Mouse (Mus musculus) bone marrow macrophage, adult 2 months (primary cell): ENCODE results near the gene Terb2. TPM values are rescaled to one million over a fixed set of nuclear protein-coding genes. Genes with fewer than 3 reads are reported as not detected.

Experiments
- H3K27ac ChIP-seq: 2 replicates; pipeline ENCODE4 v1.5.1; 2012; ENCODE audit warnings: low read depth, low read length; ENCODE audit not compliant: insufficient read depth
- H3K4me1 ChIP-seq: 2 replicates; pipeline ENCODE4 v1.6.1; 2012; ENCODE audit warnings: low read length; ENCODE audit not compliant: control insufficient read depth, insufficient read depth
- H3K4me3 ChIP-seq: 2 replicates; pipeline ENCODE4 v1.5.1; 2012; ENCODE audit warnings: mild to moderate bottlenecking, low read length, moderate library complexity; ENCODE audit not compliant: insufficient read depth
- CTCF ChIP-seq: IDR thresholded peaks from 2 replicates; pipeline ENCODE4 v1.5.1; 2012; ENCODE audit warnings: low read depth, mild to moderate bottlenecking, low read length, moderate library complexity
- POLR2A ChIP-seq: IDR thresholded peaks from 2 replicates; pipeline ENCODE4 v1.6.1; 2012; ENCODE audit warnings: mild to moderate bottlenecking, low read depth, low read length, borderline replicate concordance
- polyA plus RNA-seq: library from polyadenylated mRNA; stranded (reverse); fragments of >200 nt; gene quantifications from 2 replicates; pipeline ENCODE4 v1.2.4, GENCODE M21; 2012; ENCODE audit not compliant: missing spikeins, insufficient read depth, insufficient read length

Terb2 gene
- polyA plus RNA-seq: not detected in 2 replicates

DNA sequence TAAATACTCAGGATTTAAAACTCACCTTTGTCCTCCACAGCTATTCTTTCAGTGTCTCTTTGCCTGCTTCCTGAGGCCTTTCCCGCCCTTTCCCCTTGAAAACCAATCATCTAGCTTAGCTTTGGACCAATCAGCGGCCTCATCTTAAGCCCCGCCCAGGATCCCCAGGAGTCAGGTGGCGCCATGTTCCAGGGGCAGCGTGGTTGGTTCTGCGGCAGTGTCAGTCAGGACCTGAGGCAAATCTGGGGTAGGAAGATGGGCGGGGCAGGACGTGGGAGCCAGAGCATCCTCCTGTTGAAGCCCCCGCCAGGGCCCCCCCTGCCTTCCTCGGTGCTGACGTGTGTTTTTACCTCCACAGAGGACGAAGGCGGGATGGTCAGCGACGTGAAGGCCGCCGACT lies at the start of gene Terb2, which contains the start of gene Patl2:
Gene Terb2, plus strand, starts transcription at position 167 of the 400 bp plus-strand sequence.
Gene Patl2, minus strand, starts transcription at position 84 of the 400 bp plus-strand sequence.
- Histone ChIP-seq H3K27ac (no peak within 1 kb of the TSS), H3K4me1 (peaks cover 16% of the 10 kb centered on the region), H3K4me3 (no peak within 1 kb of the TSS)
- TF ChIP-seq CTCF (no peak), POLR2A (no peak)

DNA sequence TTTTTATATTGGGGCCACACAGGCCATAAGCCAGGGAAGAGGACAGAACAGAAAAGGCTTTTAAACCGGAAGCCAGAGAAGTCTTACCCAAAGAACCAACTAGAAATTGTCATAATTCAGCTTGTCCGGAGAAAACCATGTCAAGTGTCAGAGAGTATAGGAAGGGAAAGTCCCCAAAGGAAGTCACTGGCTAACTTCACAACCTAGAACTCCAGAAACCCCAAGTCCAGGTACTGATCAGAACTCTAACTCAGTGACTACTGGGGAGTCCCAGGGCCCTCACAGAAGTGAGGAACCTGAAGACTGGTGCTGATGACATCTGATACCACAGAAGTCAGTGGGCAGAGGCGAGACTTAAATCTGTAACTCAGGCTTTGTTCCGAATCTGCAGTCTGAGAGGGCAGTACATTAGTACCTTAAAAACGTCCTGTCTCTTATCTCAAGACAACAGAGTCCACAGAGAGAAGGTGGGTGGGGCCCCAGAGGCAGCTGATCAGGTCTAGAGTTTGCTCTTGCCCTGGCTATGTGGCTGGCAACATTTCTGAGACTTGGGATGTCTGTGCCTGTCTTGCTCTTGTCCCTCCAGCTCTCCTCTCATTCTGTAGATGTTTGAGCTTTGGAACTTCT lies 48.1 kb upstream of the Terb2 start:
- no peak overlapping the region for H3K27ac ChIP-seq
- H3K4me3 ChIP-seq: no peak overlapping the region
- peaks cover 4% of the 10 kb centered on the region for H3K4me1 ChIP-seq
- TF ChIP-seq POLR2A: no peak

DNA sequence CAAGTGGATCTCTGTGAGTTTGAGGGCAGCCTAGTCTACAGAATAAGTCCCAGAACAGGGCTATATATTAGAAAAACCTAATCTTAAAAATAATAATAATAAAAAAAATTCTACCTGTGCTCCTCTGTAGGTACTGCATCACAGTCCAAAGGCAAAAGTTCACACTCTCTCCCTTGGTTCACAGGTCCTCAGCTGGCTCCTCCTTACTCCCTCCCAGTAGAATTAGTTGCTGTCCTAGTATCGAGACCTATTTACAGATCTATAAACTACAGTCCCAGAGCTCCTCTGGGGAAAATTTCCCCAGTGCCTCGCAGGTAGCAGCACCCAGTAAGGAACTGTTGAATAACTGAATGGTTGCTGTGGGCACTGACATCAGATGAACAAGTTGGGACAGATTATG lies 45.3 kb upstream of the Terb2 start:
- Histone ChIP-seq H3K4me1 (peaks cover 3% of the 10 kb centered on the region), H3K27ac (no peak overlapping the region), H3K4me3 (no peak overlapping the region)
- no peak for TF ChIP-seq POLR2A
- no peak for TF ChIP-seq CTCF

- TF ChIP-seq POLR2A (no peak), CTCF (no peak)
- H3K4me3 ChIP-seq: no peak overlapping the region
- H3K4me1 ChIP-seq: peaks cover 5% of the 10 kb centered on the region
- H3K27ac ChIP-seq: no peak overlapping the region
Measured at GRCm38 (mm10) chr2:122141332-122141967, 44.6 kb upstream of the Terb2 start.

GRCm38 (mm10) chr2:122143111-122143510 lies 43.0 kb upstream of the Terb2 start:
- TF ChIP-seq CTCF: no peak
- no peak for TF ChIP-seq POLR2A
- Histone ChIP-seq H3K4me3 (no peak overlapping the region), H3K4me1 (peaks cover 5% of the 10 kb centered on the region), H3K27ac (no peak overlapping the region)

GRCm38 (mm10) chr2:122145756-122146155 lies 40.3 kb upstream of the Terb2 start:
- Histone ChIP-seq H3K27ac (no peak overlapping the region), H3K4me3 (no peak overlapping the region)

DNA sequence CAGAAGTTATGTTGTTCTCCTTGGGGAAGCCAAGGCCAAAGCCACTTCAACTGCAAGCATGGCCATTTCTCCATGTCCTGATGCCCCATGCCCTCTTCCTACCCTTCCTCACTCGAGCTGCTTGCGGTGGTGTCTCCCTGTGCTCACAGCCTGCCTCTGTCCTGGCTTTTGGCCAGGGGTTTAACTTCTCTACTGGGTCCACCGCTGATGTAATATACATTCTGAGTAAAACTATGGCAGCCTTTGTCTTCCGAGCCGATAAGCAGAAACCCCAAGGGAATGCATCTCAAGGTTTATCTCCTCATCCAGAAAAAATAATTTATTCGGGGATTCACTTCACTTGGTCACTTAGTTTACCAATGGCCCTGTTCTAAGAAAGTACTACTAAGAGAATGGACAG lies 39.4 kb upstream of the Terb2 start:
- TF ChIP-seq CTCF (no peak), POLR2A (no peak)
- Histone ChIP-seq H3K4me3 (peak overlapping the region; percentile 32; the same call in 1 of the 2 replicates), H3K27ac (peak overlapping the region; percentile 88), H3K4me1 (peaks cover 25% of the 10 kb centered on the region)

More at GRCm38 (mm10) chr2:122145756-122146155, 40.3 kb upstream of the Terb2 start:
- peaks cover 16% of the 10 kb centered on the region for H3K4me1 ChIP-seq
- TF ChIP-seq POLR2A: no peak
- TF ChIP-seq CTCF: no peak

DNA sequence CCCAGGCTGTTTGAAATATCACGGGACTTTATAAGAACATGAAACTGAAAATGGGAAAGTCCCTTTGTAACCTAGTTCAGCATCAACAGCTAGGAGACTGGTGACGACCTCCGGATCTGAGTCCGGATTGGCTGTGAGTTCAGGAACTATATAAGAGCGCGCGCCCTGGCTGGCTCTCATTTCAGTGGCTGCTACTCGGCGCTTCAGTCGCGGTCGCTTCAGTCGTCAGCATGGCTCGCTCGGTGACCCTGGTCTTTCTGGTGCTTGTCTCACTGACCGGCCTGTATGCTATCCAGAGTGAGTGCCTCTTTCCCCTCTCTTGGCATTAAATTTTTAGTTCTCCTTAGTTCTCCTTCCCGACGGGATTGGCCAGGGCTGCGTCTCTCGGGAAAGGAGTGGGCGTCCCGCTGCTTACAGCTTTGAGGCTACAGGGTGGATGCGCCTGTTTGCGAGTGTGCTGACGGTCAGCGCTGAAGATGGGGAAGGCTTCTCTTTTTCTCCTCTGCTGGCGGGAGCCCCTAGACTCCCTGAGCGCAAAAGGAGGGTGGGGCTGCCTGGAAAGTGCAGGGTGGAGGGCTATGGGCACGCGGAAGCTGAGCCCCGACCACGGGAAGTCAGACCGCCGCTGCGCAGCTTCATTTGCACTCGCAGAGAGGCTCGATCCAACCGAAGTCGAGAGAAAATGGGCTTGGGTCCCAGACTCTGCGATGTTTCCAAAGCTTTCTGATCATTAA lies 38.4 kb upstream of the Terb2 start, which contains the start of gene B2m:
Gene B2m, plus strand, starts transcription at position 179 of the 734 bp plus-strand sequence.
- peak; percentile 97; the same call in 1 of the 2 replicates for TF ChIP-seq POLR2A
- no peak for TF ChIP-seq CTCF
- Histone ChIP-seq H3K27ac (peak within 1 kb of the TSS; percentile 88), H3K4me1 (peaks cover 33% of the 10 kb centered on the region), H3K4me3 (peak within 1 kb of the TSS; percentile 84)

DNA sequence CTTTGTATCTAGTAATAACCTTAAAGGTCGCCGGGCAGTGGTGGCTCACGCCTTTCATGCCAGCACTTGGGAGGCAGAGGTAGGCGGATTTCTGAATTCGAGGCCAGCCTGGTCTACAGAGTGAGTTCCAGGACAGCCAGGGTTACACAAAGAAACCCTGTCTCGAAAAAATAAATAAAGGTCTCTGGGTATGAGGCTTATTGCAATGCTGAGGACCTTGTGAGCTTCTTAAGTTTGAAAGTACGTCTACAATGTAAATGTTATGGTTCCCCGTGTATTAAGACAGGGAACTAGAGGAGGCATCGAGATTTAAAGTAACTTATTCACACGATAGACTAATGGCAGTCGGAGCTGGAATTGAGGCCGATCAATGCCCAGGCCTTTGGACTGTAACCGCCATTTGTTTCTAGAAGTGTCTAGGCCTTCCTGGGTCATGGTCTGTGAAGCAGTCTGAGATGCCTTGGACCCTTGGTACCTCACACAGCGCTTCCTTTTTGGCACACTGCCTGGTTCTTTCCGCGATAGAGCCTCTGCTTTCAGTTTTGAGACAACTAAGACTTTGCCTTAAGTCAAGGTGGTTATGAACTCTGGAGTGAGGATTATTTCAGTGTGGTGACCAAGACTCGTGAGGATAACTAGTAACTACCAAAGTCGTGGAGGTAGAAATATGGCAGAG lies 37.7 kb upstream of the Terb2 start:
- peaks cover 37% of the 10 kb centered on the region for H3K4me1 ChIP-seq
- peak overlapping the region; percentile 84 for H3K27ac ChIP-seq
- TF ChIP-seq POLR2A: no peak
- TF ChIP-seq CTCF: no peak

More for the DNA sequence above, 37.7 kb upstream of the Terb2 start:
- peak overlapping the region; percentile 84 for H3K4me3 ChIP-seq
